Mouse (Mus musculus) embryonic facial prominence, embryonic 12.5 days (tissue): ENCODE measurements around the gene Zbtb7b. TPM values are rescaled to one million over a fixed set of nuclear protein-coding genes. Genes with fewer than 3 reads are reported as not detected.

Experiments
- polyA plus RNA-seq: library from polyadenylated mRNA; unstranded; fragments of >200 nt; fragmentation: Nextera tagmentation; extraction: Ambion mirVana; gene quantifications from 2 replicates; pipeline ENCODE4 v1.2.1, GENCODE M21; 2016

Gene Zbtb7b
- polyA plus RNA-seq, 1 experiment from 2014 or later, result 0.83 TPM

Other genes starting within 250 kb of the Zbtb7b start
- 3.9 and 4.4 TPM in 2 replicates for gene Hcn3, start 234.6 kb downstream of the Zbtb7b start, polyA plus RNA-seq
- gene Clk2, start 230.0 kb downstream of the Zbtb7b start, polyA plus RNA-seq, result 51.3 and 52.6 TPM in 2 replicates
- 108 and 109 TPM in 2 replicates for gene Scamp3, start 217.3 kb downstream of the Zbtb7b start, polyA plus RNA-seq
- 30.9 and 37.2 TPM in 2 replicates for gene Fam189b, start 211.6 kb downstream of the Zbtb7b start, polyA plus RNA-seq
- 33.2 and 34.9 TPM in 2 replicates for gene Gba, start 191.8 kb downstream of the Zbtb7b start, polyA plus RNA-seq
- gene Thbs3, start 179.6 kb downstream of the Zbtb7b start, polyA plus RNA-seq, result 42.6 and 46.2 TPM in 2 replicates
- gene Mtx1, start 167.7 kb downstream of the Zbtb7b start, polyA plus RNA-seq, result 208 and 211 TPM in 2 replicates
- 0.78 and 1.6 TPM in 2 replicates for gene Muc1, start 165.7 kb downstream of the Zbtb7b start, polyA plus RNA-seq
- 297 and 306 TPM in 2 replicates for gene Krtcap2, start 148.8 kb downstream of the Zbtb7b start, polyA plus RNA-seq
- 6.2 and 7.7 TPM in 2 replicates for gene Trim46, start 148.5 kb downstream of the Zbtb7b start, polyA plus RNA-seq
- 101 and 103 TPM in 2 replicates for gene Dpm3, start 135.4 kb downstream of the Zbtb7b start, polyA plus RNA-seq
- gene Slc50a1, start 124.2 kb downstream of the Zbtb7b start, polyA plus RNA-seq, result 56.6 and 62.0 TPM in 2 replicates
- 32.6 and 36.1 TPM in 2 replicates for gene Efna1, start 113.6 kb downstream of the Zbtb7b start, polyA plus RNA-seq
- gene Efna3, start 71.8 kb downstream of the Zbtb7b start, polyA plus RNA-seq, result 12.8 and 15.8 TPM in 2 replicates
- 47.1 and 48.8 TPM in 2 replicates for gene Efna4, start 56.7 kb downstream of the Zbtb7b start, polyA plus RNA-seq
- 42.7 and 45.5 TPM in 2 replicates for gene Adam15, start 44.8 kb downstream of the Zbtb7b start, polyA plus RNA-seq
- gene Dcst2, start 32.8 kb downstream of the Zbtb7b start, polyA plus RNA-seq, result 0.13 and 0.38 TPM in 2 replicates
- 0.32 and 0.57 TPM in 2 replicates for gene Dcst1, start 29.5 kb downstream of the Zbtb7b start, polyA plus RNA-seq
- 0.09 and 0.64 TPM in 2 replicates for gene Lenep, start 8.0 kb upstream of the Zbtb7b start, polyA plus RNA-seq
- gene Flad1, start 17.1 kb upstream of the Zbtb7b start, polyA plus RNA-seq, result 30.3 TPM in 2 replicates
- 480 and 499 TPM in 2 replicates for gene Cks1b, start 23.6 kb upstream of the Zbtb7b start, polyA plus RNA-seq
- 94.5 and 97.5 TPM in 2 replicates for gene Shc1, start 23.7 kb upstream of the Zbtb7b start, polyA plus RNA-seq
- 67.3 and 67.9 TPM in 2 replicates for gene Pygo2, start 35.4 kb upstream of the Zbtb7b start, polyA plus RNA-seq
- gene Pbxip1, start 41.9 kb upstream of the Zbtb7b start, polyA plus RNA-seq, result 29.8 and 30.1 TPM in 2 replicates
- gene Pmvk, start 59.8 kb upstream of the Zbtb7b start, polyA plus RNA-seq, result 57.0 and 58.8 TPM in 2 replicates
- gene Kcnn3, start 125.4 kb upstream of the Zbtb7b start, polyA plus RNA-seq, result 2.1 and 2.5 TPM in 2 replicates